Mouse (Mus musculus): Measurements from ENCODE around the gene Gm45213. TPM values are rescaled to one million over a fixed set of nuclear protein-coding genes. Genes with fewer than 3 reads are reported as not detected.

The Gm45213 gene
- total RNA-seq, 2 experiments from 2014 or later, result not detected

DNA sequence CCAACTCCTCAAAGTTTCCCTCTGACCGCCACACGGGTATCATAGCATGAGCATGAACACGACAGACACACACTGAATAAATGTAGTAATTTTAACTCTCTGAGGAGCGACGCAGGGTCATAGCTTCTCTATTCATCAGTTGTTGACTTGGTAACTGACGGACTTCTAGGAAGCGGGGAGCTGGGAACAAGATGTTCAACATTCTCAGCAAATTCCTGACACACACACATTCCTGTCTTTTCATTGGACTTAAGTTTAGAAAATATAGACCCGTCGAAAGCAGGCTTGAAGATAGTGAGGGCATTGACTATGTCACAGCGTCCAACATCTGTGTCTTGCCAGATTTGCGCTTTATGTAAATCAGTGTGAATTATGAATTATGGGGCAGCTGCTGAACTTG is 63.8 kb downstream of the Gm45213 start:
- no peak for DNase-seq

DNA sequence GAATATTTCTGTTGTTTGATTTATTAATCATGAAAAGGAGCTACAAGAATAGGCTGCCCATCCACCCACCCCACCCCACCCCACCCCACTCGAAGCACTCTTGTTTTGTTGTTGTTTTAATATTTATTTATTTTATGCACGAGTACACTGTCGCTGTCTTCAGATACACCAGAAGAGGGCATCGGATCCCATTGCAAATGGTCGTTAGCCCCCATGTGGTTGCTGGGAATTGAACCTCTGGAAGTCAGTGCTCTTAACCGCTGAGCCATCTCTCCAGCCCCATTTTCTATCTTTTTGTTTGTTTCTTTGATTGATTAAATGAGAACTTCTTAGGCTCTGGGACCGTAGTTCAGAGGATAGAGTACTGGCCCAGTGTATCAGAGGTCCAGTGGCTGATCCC is 64.5 kb downstream of the Gm45213 start:
- DNase-seq, result no peak

DNA sequence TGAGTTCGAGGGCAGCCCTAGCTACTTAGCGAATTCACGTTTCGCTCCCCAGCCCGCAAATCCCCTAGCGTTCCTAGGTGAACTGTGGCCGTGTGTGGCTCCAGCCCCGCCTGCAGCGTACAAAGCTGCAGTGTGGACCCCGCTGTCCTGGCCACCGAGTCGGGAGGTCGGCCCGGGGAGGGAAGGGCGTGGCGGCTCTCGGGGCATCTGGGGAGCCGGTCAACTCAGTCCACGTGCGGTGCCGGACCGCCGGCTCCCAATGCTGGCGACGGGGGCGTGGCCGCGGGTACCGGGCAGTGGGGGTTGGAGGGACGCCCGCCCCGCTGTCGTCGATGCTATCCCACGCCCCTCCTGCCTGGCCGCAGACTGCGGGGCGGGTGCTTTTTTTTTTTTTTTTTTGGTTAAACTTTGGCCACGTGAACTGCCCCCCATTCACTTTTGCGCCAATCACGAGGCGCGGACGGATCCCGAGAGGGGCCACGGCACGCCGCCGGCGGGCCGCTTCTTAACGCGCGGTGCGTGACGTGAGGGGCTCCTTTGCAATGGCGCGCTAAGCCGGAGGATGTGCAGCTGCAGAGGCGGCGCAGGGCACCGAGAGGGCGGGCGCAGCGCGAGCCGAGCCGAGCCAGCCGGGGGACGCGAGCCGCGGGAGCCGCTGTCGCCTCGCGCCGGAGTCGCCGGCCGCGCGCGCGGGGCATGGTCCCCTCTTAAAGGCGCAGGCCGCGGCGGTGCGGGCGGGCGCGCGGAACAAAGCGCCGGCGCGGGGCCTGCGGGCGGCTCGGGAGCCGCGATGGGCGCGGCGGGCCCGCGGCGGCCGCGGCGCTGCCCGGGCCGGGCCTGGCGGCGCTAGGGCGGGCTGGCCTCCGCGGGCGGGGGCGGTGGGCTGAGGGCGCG is 65.8 kb downstream of the Gm45213 start, which contains the start of gene Chsy1:
Gene Chsy1, plus strand, starts transcription at position 555 of the 894 bp plus-strand sequence.
- DNase-seq, result peak; percentile 89

DNA sequence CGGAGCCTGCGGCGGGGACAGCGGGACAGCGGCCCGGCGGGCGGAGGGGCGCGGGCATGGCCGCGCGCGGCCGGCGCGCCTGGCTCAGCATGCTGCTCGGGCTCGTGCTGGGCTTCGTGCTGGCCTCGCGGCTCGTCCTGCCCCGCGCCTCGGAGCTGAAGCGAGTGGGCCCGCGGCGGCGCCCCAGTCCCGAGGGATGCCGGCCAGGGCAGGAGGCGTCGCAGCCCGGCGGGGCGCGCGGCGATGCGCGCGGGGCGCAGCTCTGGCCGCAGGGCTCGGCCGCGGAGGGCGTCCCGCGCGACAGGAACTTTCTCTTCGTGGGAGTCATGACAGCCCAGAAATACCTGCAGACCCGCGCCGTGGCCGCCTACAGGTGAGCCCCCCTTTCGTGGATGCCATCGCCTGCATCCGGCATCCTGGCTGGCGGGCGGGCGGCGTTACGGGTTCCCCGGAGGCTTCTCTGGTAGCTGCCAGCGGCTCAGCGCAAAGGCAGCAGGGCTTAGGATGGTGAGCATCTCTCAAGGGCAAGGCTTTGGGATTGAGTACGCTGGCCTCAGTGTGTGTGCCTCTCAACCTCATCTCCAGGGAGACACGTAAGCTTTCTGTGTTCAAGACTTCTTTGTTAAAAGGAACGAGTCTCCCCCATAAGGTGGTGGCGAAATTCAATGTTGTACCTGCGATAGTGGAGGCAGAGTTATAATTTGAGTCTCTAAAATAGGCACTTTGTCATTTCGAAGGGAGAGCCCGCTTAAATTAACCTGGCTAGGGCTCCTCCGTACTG is 66.6 kb downstream of the Gm45213 start:
- DNase-seq, result peak; percentile 47

DNA sequence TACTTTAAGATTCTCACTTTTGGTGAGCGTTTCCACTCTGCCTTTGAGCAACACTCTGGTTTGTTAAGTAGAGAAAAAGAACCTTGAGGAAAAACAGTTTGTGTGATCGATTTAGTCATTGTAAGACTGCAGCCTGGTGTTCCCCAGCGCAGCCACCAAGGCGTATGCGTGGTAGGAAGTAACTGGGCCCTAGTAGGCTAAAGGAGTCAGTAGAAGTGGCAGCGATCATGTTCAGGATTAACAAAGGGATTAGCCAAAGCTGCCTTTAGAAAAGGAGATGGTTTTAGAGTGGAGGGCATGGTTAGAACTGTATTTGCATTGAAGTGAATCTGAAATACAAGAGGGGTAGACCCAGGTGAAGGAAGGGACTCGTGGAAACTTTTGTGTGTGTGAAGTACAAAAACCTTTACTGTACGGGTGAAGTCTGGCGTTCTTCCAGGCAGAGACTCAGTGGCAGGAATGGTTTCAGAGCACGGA is 67.3 kb downstream of the Gm45213 start:
- no peak for DNase-seq

DNA sequence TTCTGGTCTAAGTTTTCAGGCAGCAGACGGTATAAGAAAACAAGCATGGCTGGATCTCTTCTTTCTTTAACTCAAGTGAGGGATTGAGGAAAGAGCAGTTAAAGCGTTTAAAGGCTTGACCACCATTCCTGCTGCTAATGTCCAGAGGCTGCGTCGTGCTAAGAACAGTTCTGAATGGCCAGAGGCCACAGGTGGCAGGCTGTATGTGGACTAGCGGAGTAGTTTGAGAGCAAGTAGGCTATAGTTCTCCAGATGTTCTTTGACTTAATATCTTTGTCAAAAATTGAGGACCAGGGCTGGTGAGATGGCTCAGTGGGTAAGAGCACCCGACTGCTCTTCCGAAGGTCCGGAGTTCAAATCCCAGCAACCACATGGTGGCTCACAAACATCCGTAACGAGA is 67.8 kb downstream of the Gm45213 start:
- DNase-seq, result no peak

Other genes starting within 250 kb of the Gm45213 start
- gene Pcsk6, start 181.9 kb upstream of the Gm45213 start, total RNA-seq (2021), result 10 to 100 TPM; 41.3 to 57.6 TPM
- 10 to 100 TPM; 26.0 to 26.6 TPM for gene Snrpa1, start 15.4 kb downstream of the Gm45213 start, total RNA-seq (2021)
- 10 to 100 TPM; 31.4 to 31.7 TPM for gene Selenos, start 36.0 kb downstream of the Gm45213 start, total RNA-seq (2021)
- gene Chsy1, start 65.9 kb downstream of the Gm45213 start, total RNA-seq (2021), result 10 to 100 TPM; 12.1 to 19.0 TPM